Mouse (Mus musculus): ENCODE measurements around the gene Pde1c. TPM values are rescaled to one million over a fixed set of nuclear protein-coding genes. Genes with fewer than 3 reads are reported as not detected.

Gene Pde1c
- total RNA-seq, 1 experiment from 2014 or later, result 1.5 TPM

- no peak for ATAC-seq (replicated peaks; ENCODE audit: low read depth, poor library complexity, severe bottlenecking)
Observed at GRCm38 (mm10) chr6:56345082-56345481, 223.8 kb downstream of the Pde1c start.

DNA sequence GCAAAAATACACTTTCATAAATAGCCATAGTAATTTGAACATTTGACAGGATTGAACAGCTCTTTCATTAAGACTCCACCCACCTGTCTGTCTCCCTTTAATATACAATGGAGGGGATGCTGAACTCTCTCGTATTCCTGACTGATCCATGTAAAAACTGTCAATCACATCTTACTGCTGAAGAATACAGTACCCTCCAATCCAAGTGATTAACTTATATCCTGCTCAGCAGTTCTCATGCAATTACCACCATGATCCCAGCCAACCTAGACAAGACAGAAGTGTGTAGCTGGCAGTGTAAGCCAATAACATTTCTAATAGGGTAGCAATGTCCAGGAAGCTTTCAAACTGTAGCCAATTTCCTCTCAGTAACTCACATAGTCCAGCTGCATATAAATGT lies 226.9 kb downstream of the Pde1c start:
- no peak for ATAC-seq (replicated peaks; ENCODE audit: low read depth, poor library complexity, severe bottlenecking)

GRCm38 (mm10) chr6:56335811-56336446 lies 233.0 kb downstream of the Pde1c start:
- no peak for ATAC-seq (replicated peaks; ENCODE audit: low read depth, poor library complexity, severe bottlenecking)

GRCm38 (mm10) chr6:56332149-56332548 lies 236.8 kb downstream of the Pde1c start:
- ATAC-seq (replicated peaks; ENCODE audit: low read depth, poor library complexity, severe bottlenecking), result no peak

DNA sequence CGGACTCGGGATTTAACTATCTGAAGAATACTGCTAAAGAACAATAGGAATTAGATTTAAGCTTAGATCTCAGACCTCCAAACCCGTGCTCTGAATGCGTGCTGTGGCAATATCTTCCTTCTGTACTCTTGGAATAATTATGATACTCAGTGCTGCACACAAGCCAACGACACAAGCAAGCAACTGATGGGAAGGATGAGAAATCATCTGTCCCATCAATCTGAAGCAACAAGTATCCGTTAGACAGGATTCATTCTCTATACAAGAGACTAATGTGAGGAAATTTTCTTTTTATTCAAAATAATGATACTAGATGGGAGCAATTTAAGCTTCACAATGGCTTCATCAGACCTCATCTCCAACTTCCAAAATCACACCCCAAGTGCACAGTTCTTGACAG lies 237.5 kb downstream of the Pde1c start:
- ATAC-seq (replicated peaks; ENCODE audit: low read depth, poor library complexity, severe bottlenecking), result no peak

DNA sequence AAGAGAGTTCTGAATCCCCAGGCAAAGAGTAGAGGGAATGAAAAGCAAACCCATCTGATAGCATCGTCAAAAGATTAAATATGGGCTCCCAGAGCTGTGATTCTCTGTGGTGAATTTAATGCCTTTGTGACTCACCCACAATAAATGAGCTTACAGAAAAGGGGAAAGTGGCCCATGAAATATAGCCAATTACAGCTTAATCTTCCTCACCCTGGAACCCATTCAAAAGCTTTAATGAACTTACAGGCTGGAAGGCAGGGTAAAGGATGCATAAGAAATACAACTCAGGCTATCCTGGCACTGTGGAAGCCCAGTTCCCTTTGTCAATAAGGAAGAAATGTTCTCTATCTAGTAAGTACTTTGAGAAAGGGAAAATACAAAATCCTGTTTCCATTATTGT lies 240.8 kb downstream of the Pde1c start:
- no peak for ATAC-seq (replicated peaks; ENCODE audit: low read depth, poor library complexity, severe bottlenecking)

DNA sequence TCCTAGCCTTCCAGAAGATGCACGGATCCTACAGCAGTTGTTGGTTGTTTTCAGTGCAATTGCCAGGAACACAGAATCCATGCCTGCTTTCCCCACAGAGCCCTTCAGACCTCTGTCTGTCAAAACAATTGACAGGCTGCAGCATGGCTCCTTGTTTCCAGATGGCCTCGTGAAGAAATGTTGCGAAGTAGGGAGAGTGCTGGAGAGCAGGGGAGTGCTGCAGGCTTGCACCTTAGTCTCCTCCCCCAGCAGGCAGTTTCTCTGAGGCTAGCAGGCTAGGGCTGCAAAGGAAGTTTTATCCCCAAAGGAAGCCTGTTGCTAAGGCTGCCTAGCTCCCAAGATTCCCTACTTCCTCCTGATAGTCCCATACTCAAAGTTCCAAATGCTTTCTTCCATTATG lies 246.1 kb downstream of the Pde1c start:
- ATAC-seq (replicated peaks; ENCODE audit: low read depth, poor library complexity, severe bottlenecking), result no peak

- ATAC-seq (replicated peaks; ENCODE audit: low read depth, poor library complexity, severe bottlenecking), result no peak
Observed at GRCm38 (mm10) chr6:56310318-56310717, 258.6 kb downstream of the Pde1c start.

DNA sequence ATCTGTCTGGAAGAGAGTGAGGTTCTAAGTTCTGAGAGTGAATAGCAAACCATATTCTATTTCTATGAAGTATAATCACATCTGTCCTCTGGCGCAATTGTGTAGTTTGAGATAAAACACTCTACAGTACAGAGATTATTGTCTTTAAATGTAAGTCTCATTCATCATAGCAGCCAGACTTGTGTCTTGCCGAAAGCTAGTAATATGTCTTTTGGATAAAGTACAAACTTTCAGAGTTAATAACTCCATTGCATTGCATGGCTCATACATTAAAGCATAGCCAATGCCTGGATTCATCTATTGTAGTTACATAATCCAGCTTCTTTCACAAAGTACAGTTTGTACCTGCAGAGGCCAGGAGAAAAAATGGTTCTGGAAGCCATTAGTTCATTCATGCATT lies 262.8 kb downstream of the Pde1c start:
- ATAC-seq (replicated peaks; ENCODE audit: low read depth, poor library complexity, severe bottlenecking), result no peak

GRCm38 (mm10) chr6:56292176-56292575 lies 276.7 kb downstream of the Pde1c start:
- ATAC-seq (replicated peaks; ENCODE audit: low read depth, poor library complexity, severe bottlenecking), result no peak

DNA sequence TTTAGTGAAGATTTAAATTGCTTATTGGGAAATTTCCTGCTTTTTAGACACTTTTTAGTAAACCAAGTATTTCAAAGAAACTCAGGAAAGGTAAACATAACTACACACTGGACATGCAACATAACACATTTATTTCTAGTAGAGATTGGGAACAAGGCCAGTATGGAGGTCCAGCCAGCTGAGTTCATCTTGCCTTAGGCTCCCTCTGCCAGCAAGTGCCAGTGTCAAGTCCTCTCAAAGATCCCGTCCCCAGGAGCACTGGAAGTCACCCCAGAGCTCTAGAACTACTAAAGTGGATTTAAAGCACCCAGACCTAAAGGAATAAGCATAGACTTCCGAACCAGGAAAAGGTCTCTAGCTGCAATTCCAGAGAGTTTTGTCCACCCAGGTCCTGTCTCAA lies 279.6 kb downstream of the Pde1c start:
- ATAC-seq (replicated peaks; ENCODE audit: low read depth, poor library complexity, severe bottlenecking), result no peak

DNA sequence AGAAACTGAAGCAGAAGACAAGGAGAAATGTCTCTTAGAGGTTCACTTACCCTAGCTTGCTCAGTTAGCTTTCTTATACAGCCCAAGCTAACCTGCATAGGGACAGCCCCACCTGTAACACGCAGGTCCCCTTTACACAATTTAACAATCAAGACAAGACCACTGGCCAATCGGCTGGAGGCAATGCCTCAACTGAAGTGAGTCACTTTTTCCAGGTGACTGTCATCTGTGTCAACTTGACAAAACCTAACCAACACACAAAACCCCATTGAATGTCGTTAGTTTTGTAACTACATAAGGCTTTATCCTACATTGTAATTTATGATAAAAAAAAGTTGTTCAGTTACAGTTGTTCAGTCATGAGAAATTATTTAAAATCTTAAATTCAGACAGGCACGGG lies 284.1 kb downstream of the Pde1c start:
- no peak for ATAC-seq (replicated peaks; ENCODE audit: low read depth, poor library complexity, severe bottlenecking)

DNA sequence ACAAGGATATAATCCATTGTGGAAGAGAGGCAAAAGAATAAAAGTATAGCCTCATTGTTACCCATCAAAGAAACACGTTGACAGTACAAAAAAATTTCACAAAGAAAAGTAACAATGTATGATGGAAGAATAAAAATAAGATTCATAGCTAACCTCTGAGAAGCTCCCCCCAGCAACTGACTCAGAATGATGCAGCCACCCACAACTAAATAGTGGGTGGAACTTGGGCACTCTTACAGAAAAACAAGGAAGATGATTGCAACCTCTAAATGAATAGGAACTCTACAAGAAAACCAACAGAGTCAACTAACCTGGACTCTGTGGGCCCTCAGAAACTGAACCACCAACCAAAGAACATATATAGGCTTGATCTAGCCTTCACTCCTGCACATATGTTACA lies 293.4 kb downstream of the Pde1c start:
- ATAC-seq (replicated peaks; ENCODE audit: low read depth, poor library complexity, severe bottlenecking), result no peak

DNA sequence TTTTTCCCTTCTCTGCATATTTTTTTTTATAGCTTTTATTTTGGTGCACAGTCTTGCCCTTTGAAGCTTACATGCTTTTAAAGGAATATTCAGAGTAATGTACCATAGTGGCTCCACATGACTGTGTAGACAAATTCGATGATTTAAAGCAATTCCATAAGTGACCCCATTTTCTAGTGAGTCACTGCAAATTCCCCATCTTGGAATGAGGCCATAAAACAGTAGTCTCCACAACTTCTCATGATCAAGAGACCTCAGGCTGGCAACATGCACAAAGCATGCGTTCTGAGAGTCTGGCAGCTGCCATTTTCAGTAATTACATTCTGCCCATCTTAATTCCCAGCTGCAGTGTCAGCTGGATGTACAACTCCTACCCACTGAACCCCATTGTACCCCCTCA lies 297.2 kb downstream of the Pde1c start:
- no peak for ATAC-seq (replicated peaks; ENCODE audit: low read depth, poor library complexity, severe bottlenecking)

DNA sequence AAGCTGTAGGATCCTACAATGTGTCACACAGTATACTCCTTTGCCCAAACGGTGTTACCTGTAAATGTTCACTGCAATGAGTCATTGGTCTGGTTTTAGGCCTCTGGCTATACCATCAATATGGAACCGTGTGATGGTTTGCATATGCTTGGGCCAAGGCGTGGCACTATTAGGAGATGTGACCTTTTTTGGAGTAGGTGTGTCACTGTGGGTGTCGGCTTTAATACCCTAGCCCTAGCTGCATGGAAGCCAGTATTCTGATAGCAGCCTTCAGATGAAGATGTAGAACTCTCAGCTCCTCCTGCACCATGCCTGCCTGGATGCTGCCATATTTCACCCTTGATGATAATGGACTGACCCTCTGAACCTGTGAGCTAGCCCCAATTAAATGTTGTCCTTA lies 304.4 kb downstream of the Pde1c start:
- no peak for ATAC-seq (replicated peaks; ENCODE audit: low read depth, poor library complexity, severe bottlenecking)

DNA sequence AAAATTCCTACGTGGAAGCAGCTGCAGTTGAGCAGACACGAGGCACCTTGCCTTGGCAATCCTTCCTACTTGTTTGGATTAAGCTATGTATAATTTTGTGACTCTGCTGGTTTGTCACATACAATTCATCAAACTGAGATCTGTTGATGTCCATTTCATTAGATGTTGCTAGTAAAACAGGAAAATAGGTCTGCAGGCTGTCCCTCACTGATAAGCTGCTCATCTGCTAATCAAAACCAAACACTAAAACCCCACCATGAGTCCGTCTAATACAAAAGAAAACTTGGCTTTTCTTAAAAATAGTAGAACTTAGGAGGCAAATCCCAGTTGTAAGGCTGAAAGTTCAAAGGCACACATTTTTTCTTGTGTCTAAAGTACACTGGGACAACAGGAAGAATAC lies 308.8 kb downstream of the Pde1c start:
- peak; percentile 39; the same call in 1 of the 2 replicates for ATAC-seq (replicated peaks; ENCODE audit: low read depth, poor library complexity, severe bottlenecking)

DNA sequence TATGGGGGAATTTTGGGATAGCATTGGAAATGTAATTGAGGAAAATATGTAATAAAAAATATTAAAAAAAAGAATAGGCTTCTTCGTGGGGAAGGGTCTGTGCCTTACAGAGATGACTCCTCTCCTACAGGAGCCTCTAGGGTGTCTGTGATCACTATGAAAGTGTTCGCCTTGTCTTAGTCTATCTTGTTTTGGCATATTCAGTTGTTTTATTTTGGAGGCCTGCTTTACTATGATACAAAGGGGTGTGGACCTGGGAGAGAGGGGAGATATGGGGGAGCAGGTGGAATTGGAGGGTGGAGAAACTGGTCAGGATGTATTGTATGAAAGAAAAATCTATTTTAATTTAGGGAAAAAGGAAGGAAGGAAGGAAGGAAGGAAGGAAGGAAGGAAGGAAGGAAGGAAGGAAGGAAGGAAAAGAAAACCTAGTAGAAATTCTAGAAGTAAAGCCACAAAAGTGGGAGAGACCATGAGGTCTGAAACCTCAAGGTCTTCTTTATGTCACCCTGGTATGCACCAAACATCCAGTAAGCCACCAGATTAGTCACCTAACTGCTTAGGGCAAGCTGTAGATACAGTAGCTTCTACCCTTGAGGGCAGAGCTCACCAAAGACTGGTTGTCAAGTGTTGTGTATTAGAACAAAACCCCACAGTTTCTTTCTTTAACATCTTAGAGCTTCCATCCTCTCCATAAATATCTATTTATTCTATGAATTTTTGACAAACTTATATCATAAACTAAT lies 311.2 kb downstream of the Pde1c start:
- no peak for ATAC-seq (replicated peaks; ENCODE audit: low read depth, poor library complexity, severe bottlenecking)

DNA sequence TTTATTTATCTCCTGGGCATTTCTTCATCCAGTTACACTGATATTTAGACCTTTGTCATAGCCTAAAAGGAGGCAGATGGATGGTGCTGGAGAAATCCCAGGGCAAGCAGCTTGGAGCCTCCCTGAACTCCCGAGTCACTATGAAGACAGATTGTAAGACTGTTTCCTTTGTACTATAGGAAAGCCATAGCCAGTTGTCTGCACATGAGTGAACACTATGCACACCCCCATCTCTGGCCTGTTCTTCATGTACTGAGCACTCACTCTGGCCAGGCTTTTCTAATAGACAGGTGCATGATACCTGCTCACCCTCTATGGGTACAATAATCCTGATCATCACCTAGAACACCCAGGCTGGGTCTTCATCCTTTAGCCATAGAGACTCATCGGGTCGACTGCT lies 318.8 kb downstream of the Pde1c start:
- ATAC-seq (replicated peaks; ENCODE audit: low read depth, poor library complexity, severe bottlenecking), result no peak

DNA sequence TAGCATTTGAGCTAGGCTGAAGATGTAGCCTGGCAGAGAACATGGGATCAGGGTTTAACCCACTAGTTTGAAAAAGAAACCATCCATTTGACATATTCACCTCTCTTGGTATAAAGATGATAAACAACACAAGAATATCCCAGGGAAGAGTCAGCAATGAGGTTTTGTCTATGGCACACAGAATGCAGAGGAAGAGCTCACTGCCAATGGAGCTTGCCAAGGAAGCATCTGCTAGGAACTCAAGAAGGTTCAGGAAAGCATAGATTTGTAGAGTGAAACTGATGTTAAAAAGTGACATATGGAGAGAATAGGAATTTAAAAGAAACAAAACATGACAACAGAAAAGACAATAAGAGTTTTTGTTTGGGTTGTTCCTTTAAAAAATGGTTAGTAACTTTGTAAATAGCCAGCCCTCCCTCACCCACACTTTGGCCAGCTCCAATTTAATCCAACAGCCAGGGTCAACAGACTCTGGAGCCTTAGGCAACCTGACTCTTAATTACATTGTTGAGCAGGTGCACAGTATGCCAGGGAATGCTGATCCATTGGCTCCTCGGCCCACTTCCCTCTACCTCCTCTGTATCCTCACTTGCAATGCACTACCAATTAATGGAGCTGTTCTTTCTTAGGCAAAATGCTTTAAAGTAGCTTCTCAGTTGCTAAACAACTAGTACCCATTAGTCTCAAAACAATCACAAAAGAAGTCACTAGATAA lies 377.3 kb downstream of the Pde1c start:
- ATAC-seq (replicated peaks; ENCODE audit: low read depth, poor library complexity, severe bottlenecking), result no peak

DNA sequence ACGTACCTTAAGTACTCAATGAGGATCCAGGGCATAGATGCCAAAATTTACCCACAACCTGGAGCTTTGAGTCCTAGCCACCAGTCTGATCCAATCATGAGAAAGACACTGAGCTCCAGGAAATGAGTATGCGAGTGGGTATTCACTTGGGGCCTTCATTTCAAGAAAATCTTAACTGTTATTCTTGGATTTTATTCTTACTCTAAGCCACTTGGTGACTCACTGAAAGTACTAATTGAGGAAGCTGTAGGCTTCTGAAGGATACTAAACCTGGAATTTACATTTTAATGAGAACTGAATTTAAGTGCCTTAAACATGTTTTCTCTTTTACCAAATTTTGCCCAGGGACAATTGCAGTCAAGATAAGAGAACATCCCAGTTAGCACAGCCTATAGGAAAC lies 392.4 kb downstream of the Pde1c start:
- ATAC-seq (replicated peaks; ENCODE audit: low read depth, poor library complexity, severe bottlenecking), result no peak

GRCm38 (mm10) chr6:56172172-56172571 lies 396.7 kb downstream of the Pde1c start:
- ATAC-seq (replicated peaks; ENCODE audit: low read depth, poor library complexity, severe bottlenecking), result no peak

Measured in common myeloid progenitor, adult 5-6 weeks (primary cell).